Mouse (Mus musculus) testis, adult 2 months (tissue): ENCODE measurements around the gene Rpl35. TPM values are rescaled to one million over a fixed set of nuclear protein-coding genes. Genes with fewer than 3 reads are reported as not detected.

Experiments
- H3K27ac ChIP-seq: fragments of 200-500 bp; 2 replicates; pipeline ENCODE4 v1.5.1; 2012; ENCODE audit warnings: low read depth, low read length; ENCODE audit not compliant: control insufficient read depth, insufficient read depth
- H3K27me3 ChIP-seq: fragments of 200-500 bp; 2 replicates; pipeline ENCODE4 v1.6.1; 2012; ENCODE audit warnings: mild to moderate bottlenecking, low read length, moderate library complexity; ENCODE audit not compliant: control insufficient read depth, insufficient read depth
- H3K36me3 ChIP-seq: fragments of 200-500 bp; 2 replicates; pipeline ENCODE4 v1.6.1; 2012; ENCODE audit warnings: mild to moderate bottlenecking, low read length; ENCODE audit not compliant: control insufficient read depth, insufficient read depth
- H3K4me1 ChIP-seq: fragments of 200-500 bp; 2 replicates; pipeline ENCODE4 v1.6.1; 2012; ENCODE audit warnings: low read length; ENCODE audit not compliant: control insufficient read depth, insufficient read depth
- H3K4me3 ChIP-seq: fragments of 200-500 bp; 2 replicates; pipeline ENCODE4 v1.5.1; 2012; ENCODE audit warnings: low read depth, mild to moderate bottlenecking, low read length, moderate library complexity, mixed read lengths; ENCODE audit not compliant: control insufficient read depth
- CTCF ChIP-seq: fragments of 200-500 bp; IDR thresholded peaks from 2 replicates; pipeline ENCODE4 v1.5.1; 2012; ENCODE audit warnings: low read depth, mild to moderate bottlenecking, inconsistent platforms, low read length, moderate library complexity; ENCODE audit not compliant: control insufficient read depth, insufficient read depth, insufficient replicate concordance
- POLR2A ChIP-seq: fragments of 200-500 bp; IDR thresholded peaks from 2 replicates; pipeline ENCODE4 v1.6.1; 2012; ENCODE audit warnings: low read depth, mild to moderate bottlenecking, inconsistent platforms, low read length, moderate library complexity; ENCODE audit not compliant: control insufficient read depth
- polyA plus RNA-seq: library from polyadenylated mRNA; depleted of rRNA; stranded (reverse); fragments of >200 nt; gene quantifications from 2 replicates; pipeline ENCODE4 v1.2.3, GENCODE M21; 2012

The Rpl35 gene
- polyA plus RNA-seq, 1 experiment: 162 TPM

GRCm38 (mm10) chr2:39004880-39005435, 466 bp downstream of the Rpl35 start, which contains the start of gene Arpc5l:
TSS of gene Arpc5l (plus strand) at chr2:39005348.
- Histone ChIP-seq H3K4me3 (peak within 1 kb of the TSS; percentile 93), H3K36me3 (no peaks in the 10 kb centered on the region), H3K27ac (peak within 1 kb of the TSS; percentile 75), H3K4me1 (peaks cover 10% of the 10 kb centered on the region), H3K27me3 (no peaks in the 10 kb centered on the region)
- TF ChIP-seq CTCF (no peak), POLR2A (peak; percentile 78)

GRCm38 (mm10) chr2:39004372-39004771, 1.1 kb downstream of the Rpl35 start:
- Histone ChIP-seq H3K36me3 (no peaks in the 10 kb centered on the region), H3K27me3 (no peaks in the 10 kb centered on the region), H3K4me1 (peaks cover 10% of the 10 kb centered on the region), H3K27ac (peak overlapping the region; percentile 63), H3K4me3 (peak overlapping the region; percentile 93)
- TF ChIP-seq CTCF (no peak), POLR2A (no peak)

- Histone ChIP-seq H3K27ac (no peak overlapping the region), H3K4me3 (peak overlapping the region; percentile 3), H3K4me1 (peaks cover 10% of the 10 kb centered on the region), H3K36me3 (no peaks in the 10 kb centered on the region), H3K27me3 (no peaks in the 10 kb centered on the region)
- TF ChIP-seq CTCF (no peak), POLR2A (no peak)
Measured at GRCm38 (mm10) chr2:39003512-39003911, 1.9 kb downstream of the Rpl35 start.

- no peaks in the 10 kb centered on the region for H3K27me3 ChIP-seq
- no peak overlapping the region for H3K27ac ChIP-seq
- TF ChIP-seq CTCF (no peak), POLR2A (no peak)
- peak overlapping the region; percentile 10 for H3K4me3 ChIP-seq
- peaks cover 13% of the 10 kb centered on the region for H3K4me1 ChIP-seq
- H3K36me3 ChIP-seq: no peaks in the 10 kb centered on the region
Measured at GRCm38 (mm10) chr2:39003106-39003505, 2.3 kb downstream of the Rpl35 start.

- no peaks in the 10 kb centered on the region for H3K27me3 ChIP-seq
- no peak for TF ChIP-seq POLR2A
- TF ChIP-seq CTCF: no peak
- H3K27ac ChIP-seq: no peak overlapping the region
- H3K4me1 ChIP-seq: peaks cover 17% of the 10 kb centered on the region
- H3K36me3 ChIP-seq: no peaks in the 10 kb centered on the region
- H3K4me3 ChIP-seq: no peak overlapping the region
Measured at GRCm38 (mm10) chr2:39001866-39002265, 3.6 kb downstream of the Rpl35 start.

GRCm38 (mm10) chr2:39000587-39000919, 4.9 kb downstream of the Rpl35 start:
- H3K27me3 ChIP-seq: no peaks in the 10 kb centered on the region
- TF ChIP-seq CTCF (no peak), POLR2A (no peak)

GRCm38 (mm10) chr2:38999910-39000586, 5.4 kb downstream of the Rpl35 start:
- Histone ChIP-seq H3K4me3 (no peak overlapping the region), H3K36me3 (no peaks in the 10 kb centered on the region), H3K27me3 (no peaks in the 10 kb centered on the region), H3K27ac (no peak overlapping the region), H3K4me1 (peaks cover 15% of the 10 kb centered on the region)
- TF ChIP-seq POLR2A (no peak), CTCF (no peak)

More at GRCm38 (mm10) chr2:39000587-39000919, 4.9 kb downstream of the Rpl35 start:
- Histone ChIP-seq H3K4me3 (no peak overlapping the region), H3K36me3 (no peaks in the 10 kb centered on the region), H3K27ac (no peak overlapping the region), H3K4me1 (peaks cover 15% of the 10 kb centered on the region)
